Mouse (Mus musculus): Measurements from ENCODE around the gene Pde4a. TPM values are rescaled to one million over a fixed set of nuclear protein-coding genes. Genes with fewer than 3 reads are reported as not detected.

Gene Pde4a
- polyA plus RNA-seq, 1 experiment from 2014 or later = 7.0 TPM

DNA sequence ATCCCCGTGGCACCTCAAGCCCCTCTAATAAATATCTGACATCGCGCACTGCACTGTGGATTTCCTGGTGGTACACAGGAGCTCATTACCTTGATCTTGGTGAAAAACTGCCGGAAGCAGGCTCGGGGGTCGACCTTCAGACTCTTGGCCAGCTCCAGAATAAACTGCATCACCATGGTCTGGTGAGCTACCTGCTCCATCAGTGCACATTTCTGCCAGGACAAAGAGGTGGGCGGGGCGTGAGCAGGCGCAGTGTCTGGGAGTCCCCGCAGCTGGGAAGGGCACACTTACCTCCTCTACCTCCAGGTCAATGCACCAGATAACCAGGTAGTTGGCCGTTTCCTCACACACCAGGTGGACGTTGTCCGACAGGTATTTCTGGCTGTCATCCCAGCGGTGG lies 23.6 kb upstream of the Pde4a start:
- no peak for DNase-seq (ENCODE audit: low spot score)
- Histone ChIP-seq H3K4me3 (ENCODE audit: low read depth, low read length) (no peak overlapping the region), H3K4me2 (ENCODE audit: low read depth, low read length, severe bottlenecking) (no peak overlapping the region), H3K9me3 (ENCODE audit: control insufficient read depth, low read length) (no peaks in the 10 kb centered on the region), H3K4me1 (replicated peaks; ENCODE audit: control insufficient read depth, insufficient read depth, low read length) (peaks cover under 1% of the 10 kb centered on the region; the same call in 1 of the 2 replicates), H3K27ac (ENCODE audit: low read depth, low read length) (no peak overlapping the region), H3K9ac (ENCODE audit: low read length) (no peak overlapping the region), H3K27me3 (ENCODE audit: control insufficient read depth, insufficient read depth, low read length) (no peaks in the 10 kb centered on the region), H3K36me3 (ENCODE audit: control insufficient read depth, insufficient read depth, low read length) (peaks cover 19% of the 10 kb centered on the region)
- 94% methylated on average over 14 of the region's 14 CpGs for WGBS
- ATAC-seq (replicated peaks; ENCODE audit: low FRiP score) = no peak

- H3K9me3 ChIP-seq (ENCODE audit: control insufficient read depth, low read length) = no peaks in the 10 kb centered on the region
- peaks cover 17% of the 10 kb centered on the region; the same call in 1 of the 2 replicates for H3K4me1 ChIP-seq (replicated peaks; ENCODE audit: control insufficient read depth, insufficient read depth, low read length)
- H3K4me2 ChIP-seq (ENCODE audit: low read depth, low read length, severe bottlenecking) = no peak overlapping the region
- DNase-seq (ENCODE audit: low spot score) (no peak), ATAC-seq (replicated peaks; ENCODE audit: low FRiP score) (no peak)
- 98% methylated on average over 3 of the region's 3 CpGs for WGBS
- no peaks in the 10 kb centered on the region for H3K27me3 ChIP-seq (ENCODE audit: control insufficient read depth, insufficient read depth, low read length)
- no peak overlapping the region for H3K27ac ChIP-seq (ENCODE audit: low read depth, low read length)
- H3K4me3 ChIP-seq (ENCODE audit: low read depth, low read length) = no peak overlapping the region
- no peak overlapping the region for H3K9ac ChIP-seq (ENCODE audit: low read length)
- H3K36me3 ChIP-seq (ENCODE audit: control insufficient read depth, insufficient read depth, low read length) = peaks cover 16% of the 10 kb centered on the region
These were observed 21.2 kb upstream of the Pde4a start for GRCm38 (mm10) chr9:21144361-21144760.

GRCm38 (mm10) chr9:21145431-21145830 lies 20.1 kb upstream of the Pde4a start:
- Histone ChIP-seq H3K4me3 (ENCODE audit: low read depth, low read length) (no peak overlapping the region), H3K9me3 (ENCODE audit: control insufficient read depth, low read length) (no peaks in the 10 kb centered on the region), H3K36me3 (ENCODE audit: control insufficient read depth, insufficient read depth, low read length) (peaks cover 6% of the 10 kb centered on the region), H3K4me2 (ENCODE audit: low read depth, low read length, severe bottlenecking) (no peak overlapping the region), H3K27ac (ENCODE audit: low read depth, low read length) (no peak overlapping the region), H3K27me3 (ENCODE audit: control insufficient read depth, insufficient read depth, low read length) (no peaks in the 10 kb centered on the region), H3K9ac (ENCODE audit: low read length) (no peak overlapping the region), H3K4me1 (replicated peaks; ENCODE audit: control insufficient read depth, insufficient read depth, low read length) (peaks cover 17% of the 10 kb centered on the region; the same call in 1 of the 2 replicates)
- DNase-seq (ENCODE audit: low spot score) (no peak), ATAC-seq (replicated peaks; ENCODE audit: low FRiP score) (no peak)
- WGBS = over 99% methylated on average over 4 of the region's 4 CpGs

- peaks cover 3% of the 10 kb centered on the region for H3K36me3 ChIP-seq (ENCODE audit: control insufficient read depth, insufficient read depth, low read length)
- 0 out of 2 replicates have a peak overlapping the region, but pooled peaks have one; percentile 19 for H3K4me2 ChIP-seq (ENCODE audit: low read depth, low read length, severe bottlenecking)
- no peak overlapping the region; the same call in 1 of the 2 replicates for H3K27ac ChIP-seq (ENCODE audit: low read depth, low read length)
- H3K27me3 ChIP-seq (ENCODE audit: control insufficient read depth, insufficient read depth, low read length) = no peaks in the 10 kb centered on the region
- 55% methylated on average over 10 of the region's 10 CpGs for WGBS
- peaks cover 17% of the 10 kb centered on the region; the same call in 1 of the 2 replicates for H3K4me1 ChIP-seq (replicated peaks; ENCODE audit: control insufficient read depth, insufficient read depth, low read length)
- no peaks in the 10 kb centered on the region for H3K9me3 ChIP-seq (ENCODE audit: control insufficient read depth, low read length)
- H3K9ac ChIP-seq (ENCODE audit: low read length) = no peak overlapping the region
- DNase-seq (ENCODE audit: low spot score) = peak; percentile 68
- ATAC-seq (replicated peaks; ENCODE audit: low FRiP score) = no peak
- no peak overlapping the region for H3K4me3 ChIP-seq (ENCODE audit: low read depth, low read length)
These were observed 18.8 kb upstream of the Pde4a start for GRCm38 (mm10) chr9:21146722-21147121.

GRCm38 (mm10) chr9:21148427-21148826 lies 17.1 kb upstream of the Pde4a start:
- Histone ChIP-seq H3K4me2 (ENCODE audit: low read depth, low read length, severe bottlenecking) (peak overlapping the region; percentile 67), H3K4me3 (ENCODE audit: low read depth, low read length) (peak overlapping the region; percentile 85), H3K9me3 (ENCODE audit: control insufficient read depth, low read length) (no peaks in the 10 kb centered on the region), H3K27ac (ENCODE audit: low read depth, low read length) (no peak overlapping the region), H3K27me3 (ENCODE audit: control insufficient read depth, insufficient read depth, low read length) (no peaks in the 10 kb centered on the region), H3K4me1 (replicated peaks; ENCODE audit: control insufficient read depth, insufficient read depth, low read length) (peaks cover 17% of the 10 kb centered on the region; the same call in 1 of the 2 replicates), H3K9ac (ENCODE audit: low read length) (peak overlapping the region; percentile 90; the same call in 1 of the 2 replicates), H3K36me3 (ENCODE audit: control insufficient read depth, insufficient read depth, low read length) (no peaks in the 10 kb centered on the region; the same call in 1 of the 2 replicates)
- ATAC-seq (replicated peaks; ENCODE audit: low FRiP score) (no peak), DNase-seq (ENCODE audit: low spot score) (no peak)

DNA sequence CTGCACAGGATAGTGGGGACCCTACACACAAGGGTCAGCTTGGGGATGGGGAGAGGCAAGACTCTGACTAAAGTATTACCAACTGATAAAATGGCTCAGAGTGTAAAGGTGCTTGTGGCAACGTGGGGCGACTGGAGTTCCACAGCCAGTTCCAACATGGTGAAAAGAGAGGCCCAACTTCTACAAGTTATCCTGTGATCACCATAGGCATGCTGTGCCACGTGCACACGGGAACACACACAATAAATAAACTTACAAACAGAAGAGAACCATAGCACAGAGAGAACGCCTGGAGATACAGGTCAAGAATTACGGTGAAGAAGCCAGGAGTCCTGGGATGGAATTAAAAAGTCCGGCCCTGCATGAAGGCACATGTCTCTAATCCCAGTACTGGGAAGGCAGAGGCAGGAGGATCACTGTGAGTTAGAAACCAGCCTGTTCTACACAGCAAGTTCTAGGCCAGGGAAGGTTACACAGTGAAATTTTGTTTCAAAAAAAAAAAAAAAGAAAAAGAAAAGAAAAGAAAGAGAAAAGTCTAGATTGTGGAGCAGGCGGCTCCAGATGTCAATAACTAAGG lies 16.3 kb upstream of the Pde4a start:
- Histone ChIP-seq H3K27me3 (ENCODE audit: control insufficient read depth, insufficient read depth, low read length) (no peaks in the 10 kb centered on the region), H3K4me1 (replicated peaks; ENCODE audit: control insufficient read depth, insufficient read depth, low read length) (peaks cover 17% of the 10 kb centered on the region; the same call in 1 of the 2 replicates), H3K4me2 (ENCODE audit: low read depth, low read length, severe bottlenecking) (peak overlapping the region; percentile 67), H3K27ac (ENCODE audit: low read depth, low read length) (0 out of 2 replicates have a peak overlapping the region, but pooled peaks have one; percentile 39), H3K36me3 (ENCODE audit: control insufficient read depth, insufficient read depth, low read length) (no peaks in the 10 kb centered on the region; the same call in 1 of the 2 replicates), H3K9me3 (ENCODE audit: control insufficient read depth, low read length) (no peaks in the 10 kb centered on the region), H3K4me3 (ENCODE audit: low read depth, low read length) (peak overlapping the region; percentile 85), H3K9ac (ENCODE audit: low read length) (peak overlapping the region; percentile 90)
- 11% methylated on average over 8 of the region's 8 CpGs for WGBS
- no peak for ATAC-seq (replicated peaks; ENCODE audit: low FRiP score)
- no peak for DNase-seq (ENCODE audit: low spot score)

GRCm38 (mm10) chr9:21149654-21150419 lies 15.7 kb upstream of the Pde4a start, which contains the start of gene Cdc37:
Gene Cdc37 (minus strand): TSS chr9:21149982.
- DNase-seq (ENCODE audit: low spot score) (peak; percentile 97), ATAC-seq (replicated peaks; ENCODE audit: low FRiP score) (peak; percentile 96)
- peak within 1 kb of the TSS; percentile 85 for H3K4me3 ChIP-seq (ENCODE audit: low read depth, low read length)
- peak within 1 kb of the TSS; percentile 39; the same call in 1 of the 2 replicates for H3K27ac ChIP-seq (ENCODE audit: low read depth, low read length)
- peaks cover 17% of the 10 kb centered on the region; the same call in 1 of the 2 replicates for H3K4me1 ChIP-seq (replicated peaks; ENCODE audit: control insufficient read depth, insufficient read depth, low read length)
- H3K9ac ChIP-seq (ENCODE audit: low read length) = peak within 1 kb of the TSS; percentile 90
- peak within 1 kb of the TSS; percentile 67 for H3K4me2 ChIP-seq (ENCODE audit: low read depth, low read length, severe bottlenecking)
- no peaks in the 10 kb centered on the region for H3K9me3 ChIP-seq (ENCODE audit: control insufficient read depth, low read length)
- 4% methylated on average over 56 of the region's 56 CpGs for WGBS
- H3K27me3 ChIP-seq (ENCODE audit: control insufficient read depth, insufficient read depth, low read length) = no peaks in the 10 kb centered on the region
- no peaks in the 10 kb centered on the region; the same call in 1 of the 2 replicates for H3K36me3 ChIP-seq (ENCODE audit: control insufficient read depth, insufficient read depth, low read length)

DNA sequence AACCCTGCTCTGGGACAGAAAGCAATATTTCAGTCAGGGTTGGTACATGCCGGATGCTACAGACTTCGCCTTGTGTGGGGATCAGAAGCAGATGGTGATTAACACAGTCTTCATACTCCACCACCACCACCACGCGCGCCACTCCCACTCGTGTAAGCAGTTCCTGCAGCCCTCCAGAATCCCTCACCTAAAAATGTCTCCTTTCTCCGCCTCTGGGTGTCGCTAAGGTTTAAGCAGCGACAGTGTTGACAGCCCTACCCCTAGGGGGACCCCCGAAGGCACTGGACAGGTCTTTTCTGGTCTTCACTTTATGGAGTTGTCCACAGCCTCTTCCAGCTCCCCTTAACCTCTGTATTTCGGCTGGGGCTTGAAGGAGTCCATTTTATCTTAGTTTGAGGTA lies 12.8 kb upstream of the Pde4a start:
- 1% methylated on average over 11 of the region's 11 CpGs for WGBS
- no peak overlapping the region for H3K9ac ChIP-seq (ENCODE audit: low read length)
- no peak overlapping the region for H3K4me3 ChIP-seq (ENCODE audit: low read depth, low read length)
- H3K27me3 ChIP-seq (ENCODE audit: control insufficient read depth, insufficient read depth, low read length) = no peaks in the 10 kb centered on the region
- no peaks in the 10 kb centered on the region for H3K9me3 ChIP-seq (ENCODE audit: control insufficient read depth, low read length)
- DNase-seq (ENCODE audit: low spot score) (peak; percentile 77), ATAC-seq (replicated peaks; ENCODE audit: low FRiP score) (no peak)
- H3K4me1 ChIP-seq (replicated peaks; ENCODE audit: control insufficient read depth, insufficient read depth, low read length) = peaks cover 12% of the 10 kb centered on the region; the same call in 1 of the 2 replicates
- H3K36me3 ChIP-seq (ENCODE audit: control insufficient read depth, insufficient read depth, low read length) = no peaks in the 10 kb centered on the region
- peak overlapping the region; percentile 21; the same call in 1 of the 2 replicates for H3K4me2 ChIP-seq (ENCODE audit: low read depth, low read length, severe bottlenecking)
- no peak overlapping the region for H3K27ac ChIP-seq (ENCODE audit: low read depth, low read length)

Measured in forebrain, embryonic 11.5 days (tissue).